Mouse (Mus musculus) E14TG2a.4 (cell line): ENCODE measurements around the gene Prph.
"Not testable (repeated sequence)": the region's sequence is repeated elsewhere in the genome, so short reads cannot be mapped to it uniquely, and the experiment has no call there.

Experiments
- H3K27me3 ChIP-seq: 2 replicates; pipeline ENCODE4 v1.6.1; 2014; ENCODE audit warnings: low read length, control low read depth; ENCODE audit not compliant: insufficient read depth
- H3K36me3 ChIP-seq: 2 replicates; pipeline ENCODE4 v1.6.1; 2014; ENCODE audit warnings: low read length, control low read depth; ENCODE audit not compliant: insufficient read depth
- H3K4me1 ChIP-seq: replicated peaks from 2 replicates; pipeline ENCODE4 v1.6.1; 2014; ENCODE audit warnings: low read depth, low read length, control low read depth
- H3K4me3 ChIP-seq: replicated peaks from 2 replicates; pipeline ENCODE4 v1.5.1; 2014; ENCODE audit warnings: mild to moderate bottlenecking, low read length
- H3K9me3 ChIP-seq: 2 replicates; pipeline ENCODE4 v1.6.1; 2014; ENCODE audit warnings: low read length, control low read depth
- CTCF ChIP-seq: conservative IDR thresholded peaks from 2 replicates; pipeline ENCODE4 v1.5.1; 2014; ENCODE audit warnings: low read length
- NANOG ChIP-seq: IDR thresholded peaks from 2 replicates; pipeline ENCODE4 v1.6.1; 2014; ENCODE audit warnings: borderline replicate concordance, low read length, mixed read lengths
- POU5F1 ChIP-seq: IDR thresholded peaks from 2 replicates; pipeline ENCODE4 v1.6.1; 2014; ENCODE audit warnings: low read length, borderline replicate concordance

The Prph gene

DNA sequence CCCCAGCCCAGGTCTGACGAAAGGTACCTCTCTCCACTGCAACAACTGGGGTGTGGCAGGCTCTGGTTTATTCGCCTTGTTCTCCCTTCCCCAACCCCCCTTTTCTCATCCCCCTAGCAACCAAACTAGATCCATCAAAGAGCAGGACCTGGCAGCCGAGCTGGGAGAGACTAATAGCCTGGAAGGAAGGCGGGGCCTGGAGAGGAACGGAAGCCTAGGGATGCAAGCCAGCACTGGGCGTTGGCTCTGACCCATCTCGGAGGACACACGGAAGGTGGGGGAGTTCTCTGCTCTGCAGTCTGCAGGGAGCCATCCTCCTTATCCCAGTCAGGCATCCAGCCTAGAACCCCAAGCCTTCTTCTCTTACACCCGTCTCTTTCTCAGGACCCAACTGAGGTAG, 1.6 kb upstream of the Prph start:
- H3K4me1 ChIP-seq: peaks cover 60% of the 10 kb centered on the region
- TF ChIP-seq NANOG (no peak), POU5F1 (no peak), CTCF (no peak)
- H3K36me3 ChIP-seq: no peaks in the 10 kb centered on the region
- H3K27me3 ChIP-seq: peaks cover 74% of the 10 kb centered on the region
- H3K4me3 ChIP-seq: peak overlapping the region; percentile 15
- H3K9me3 ChIP-seq: no peaks in the 10 kb centered on the region

DNA sequence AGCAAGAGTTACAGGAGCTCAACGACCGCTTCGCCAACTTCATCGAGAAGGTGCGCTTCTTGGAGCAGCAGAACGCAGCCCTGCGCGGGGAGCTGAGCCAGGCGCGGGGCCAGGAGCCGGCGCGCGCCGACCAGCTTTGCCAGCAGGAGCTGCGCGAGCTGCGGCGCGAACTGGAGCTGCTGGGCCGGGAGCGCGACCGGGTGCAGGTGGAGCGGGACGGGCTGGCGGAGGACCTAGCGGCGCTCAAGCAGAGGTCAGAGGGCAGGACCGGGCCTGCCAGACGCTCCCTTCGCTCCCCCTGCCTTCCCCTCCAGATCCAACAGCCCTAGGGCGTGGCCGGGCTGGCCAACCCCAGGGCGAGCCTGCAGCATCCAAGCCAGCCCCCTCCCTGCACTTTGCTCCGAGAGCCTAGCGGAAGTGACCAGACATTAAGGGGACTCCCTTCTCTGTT, 562 bp downstream of the Prph start:
- no peaks in the 10 kb centered on the region for H3K36me3 ChIP-seq

DNA sequence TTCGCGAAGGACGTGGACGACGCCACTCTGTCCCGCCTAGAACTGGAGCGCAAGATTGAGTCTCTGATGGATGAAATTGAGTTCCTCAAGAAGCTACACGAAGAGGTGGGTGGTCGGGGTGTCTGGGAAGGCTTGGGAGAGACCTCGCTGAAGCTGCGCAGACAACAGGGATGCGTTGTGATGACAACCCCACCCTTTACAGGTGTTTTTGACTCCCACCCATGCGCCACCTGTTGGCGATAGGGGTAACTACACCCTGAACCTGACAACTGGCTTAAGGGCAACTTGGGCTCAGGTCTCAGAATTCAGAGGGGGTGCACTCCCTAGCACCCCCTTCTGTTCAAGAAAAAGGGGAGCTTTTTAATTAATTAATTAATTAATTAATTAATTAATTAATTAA, 1.4 kb downstream of the Prph start:
- Histone ChIP-seq H3K27me3 (peaks cover 88% of the 10 kb centered on the region), H3K36me3 (no peaks in the 10 kb centered on the region), H3K4me3 (peak overlapping the region; percentile 79), H3K9me3 (0 out of 2 replicates have a peak, but pooled peaks cover 6% of the 10 kb centered on the region), H3K4me1 (peaks cover 50% of the 10 kb centered on the region)
- TF ChIP-seq NANOG (no peak), CTCF (peak; percentile 67), POU5F1 (no peak)

More for the DNA sequence above, 562 bp downstream of the Prph start:
- TF ChIP-seq CTCF (no peak), NANOG (no peak), POU5F1 (no peak)
- Histone ChIP-seq H3K4me3 (peak overlapping the region; percentile 79), H3K27me3 (peaks cover 88% of the 10 kb centered on the region), H3K4me1 (peaks cover 50% of the 10 kb centered on the region), H3K9me3 (0 out of 2 replicates have a peak, but pooled peaks cover 6% of the 10 kb centered on the region)

DNA sequence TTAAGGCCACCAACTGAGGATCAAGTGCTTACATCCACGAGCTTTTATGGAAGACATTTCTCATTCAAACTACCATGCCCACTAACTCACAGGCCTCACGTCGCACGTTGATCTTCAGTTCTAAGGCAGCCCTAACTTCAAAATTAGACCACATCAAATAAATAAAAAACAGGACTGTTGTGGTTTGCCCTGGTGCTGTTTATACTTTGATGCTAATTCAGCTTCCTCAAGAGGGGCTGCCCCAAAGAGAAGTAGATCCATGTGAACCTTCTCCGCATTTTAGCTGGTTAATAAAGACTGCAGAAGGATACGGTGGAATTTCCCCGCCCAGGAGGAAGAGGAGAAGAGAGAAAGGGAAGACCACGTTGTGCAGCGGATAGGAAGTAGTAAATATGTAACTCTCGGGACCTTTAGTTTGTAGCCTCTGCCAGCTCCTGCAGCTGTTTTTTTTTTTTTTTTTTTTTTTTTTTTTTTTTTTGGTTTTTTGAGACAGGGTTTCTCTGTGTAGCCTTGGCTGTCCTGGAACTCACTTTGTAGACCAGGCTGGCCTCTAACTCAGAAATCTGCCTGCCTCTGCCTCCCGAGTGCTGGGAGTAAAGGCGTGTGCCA, 10.7 kb downstream of the Prph start:
- peaks cover 30% of the 10 kb centered on the region for H3K4me1 ChIP-seq
- TF ChIP-seq POU5F1: no peak
- TF ChIP-seq CTCF: no peak
- no peak for TF ChIP-seq NANOG
- H3K36me3 ChIP-seq: no peaks in the 10 kb centered on the region
- H3K27me3 ChIP-seq: peaks cover 17% of the 10 kb centered on the region
- H3K4me3 ChIP-seq: no peak overlapping the region
- H3K9me3 ChIP-seq: no peaks in the 10 kb centered on the region

DNA sequence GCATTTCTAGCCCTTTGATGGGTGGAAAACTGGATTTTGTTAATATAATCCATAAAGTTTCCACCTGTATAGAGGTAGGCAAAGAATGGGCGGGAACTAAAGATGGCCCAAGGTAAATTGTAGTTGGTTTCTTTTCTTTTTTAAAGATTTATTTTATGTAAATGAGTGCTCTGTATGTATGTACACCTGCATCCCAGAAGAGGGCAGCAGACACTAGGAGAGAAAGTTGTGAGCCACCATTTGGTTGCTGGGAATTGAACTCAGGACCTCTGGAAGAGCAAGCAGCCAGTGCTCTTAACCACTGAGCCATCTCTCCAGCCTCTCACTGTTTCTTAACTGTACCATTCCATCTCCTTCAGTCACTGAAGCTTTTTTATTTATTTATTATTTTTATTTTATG, 17.0 kb downstream of the Prph start:
- no peaks in the 10 kb centered on the region for H3K27me3 ChIP-seq
- no peaks in the 10 kb centered on the region for H3K9me3 ChIP-seq
- H3K4me1 ChIP-seq: peaks cover 22% of the 10 kb centered on the region
- no peak overlapping the region for H3K4me3 ChIP-seq
- H3K36me3 ChIP-seq: peaks cover 12% of the 10 kb centered on the region
- TF ChIP-seq POU5F1 (no peak), CTCF (peak; percentile 37), NANOG (no peak)

DNA sequence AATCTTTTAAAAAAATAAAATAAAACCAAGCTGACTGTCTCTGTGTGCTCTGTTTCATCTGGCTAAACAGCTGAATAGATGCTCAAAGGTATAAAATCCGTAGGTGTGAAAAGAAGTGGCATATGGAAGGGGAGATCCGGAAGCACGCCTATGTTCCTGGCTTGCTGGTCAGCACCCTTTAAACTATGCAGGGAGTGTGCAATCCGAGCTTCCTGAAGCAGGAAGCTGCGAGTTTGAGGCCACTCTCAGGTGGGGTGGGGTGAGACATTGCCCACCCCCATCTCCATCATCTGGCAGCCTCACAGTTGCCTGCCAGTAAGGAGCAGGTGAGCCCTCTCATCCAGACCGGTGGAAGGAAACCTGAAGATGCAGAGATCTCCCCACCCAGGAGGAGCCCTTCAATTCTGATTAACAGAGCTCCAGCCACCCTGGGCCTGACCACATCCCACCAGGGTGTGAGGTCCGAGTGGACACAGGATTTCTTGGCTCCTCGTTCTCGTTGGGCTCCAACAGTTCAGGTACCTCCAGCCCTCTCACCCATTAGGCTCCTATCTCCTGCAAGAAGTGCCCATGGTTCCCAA, 19.1 kb downstream of the Prph start, which contains the start of gene Troap:
Gene Troap (plus strand): TSS at position 557 of the 581 bp plus-strand sequence.
- Histone ChIP-seq H3K4me3 (peak within 1 kb of the TSS; percentile 95), H3K36me3 (peaks cover 32% of the 10 kb centered on the region), H3K9me3 (no peaks in the 10 kb centered on the region), H3K27me3 (no peaks in the 10 kb centered on the region), H3K4me1 (peaks cover 22% of the 10 kb centered on the region)
- TF ChIP-seq POU5F1 (no peak), CTCF (0 out of 2 replicates have a peak, but pooled peaks have one; percentile 5), NANOG (no peak)

DNA sequence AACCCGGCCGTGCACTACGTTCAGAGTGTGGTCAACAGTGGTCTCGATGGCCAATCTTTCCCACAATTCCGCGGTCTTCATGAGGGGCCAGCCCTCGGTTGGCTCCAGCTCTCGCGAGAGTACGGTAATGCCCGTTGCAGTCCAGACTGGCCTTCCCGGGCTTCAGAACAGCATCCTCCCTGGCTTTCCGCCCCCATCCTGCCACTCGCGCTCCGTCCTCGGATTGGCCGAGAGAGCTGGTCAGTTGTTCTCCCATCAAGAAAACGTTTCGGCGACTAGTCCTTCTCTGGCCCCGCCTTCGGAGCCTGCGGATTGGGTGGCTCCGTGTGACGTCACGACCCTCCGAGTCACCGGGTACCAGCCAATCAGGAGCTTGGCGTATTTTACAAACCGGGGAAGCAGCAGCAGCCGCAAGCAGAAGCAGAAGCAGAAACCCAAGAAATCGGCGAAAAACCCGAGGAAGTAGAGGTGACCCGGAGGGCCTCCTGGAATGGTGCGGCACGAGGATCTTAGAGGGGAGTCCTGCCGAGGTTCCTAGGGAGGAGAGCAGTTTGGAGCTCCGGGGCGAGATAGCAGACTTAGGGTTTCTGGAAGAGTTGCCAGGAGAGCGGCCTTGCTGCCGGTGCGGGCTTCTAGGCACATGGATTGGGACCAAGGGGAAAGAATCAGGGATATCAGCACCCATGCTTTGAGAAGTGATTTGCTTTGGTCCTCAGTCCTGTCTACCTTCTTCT, 19.8 kb downstream of the Prph start:
- Histone ChIP-seq H3K27me3 (no peaks in the 10 kb centered on the region), H3K4me1 (peaks cover 20% of the 10 kb centered on the region), H3K4me3 (peak overlapping the region; percentile 95), H3K36me3 (peaks cover 37% of the 10 kb centered on the region), H3K9me3 (no peaks in the 10 kb centered on the region)
- TF ChIP-seq NANOG: no peak
- TF ChIP-seq CTCF: no peak
- TF ChIP-seq POU5F1: no peak

DNA sequence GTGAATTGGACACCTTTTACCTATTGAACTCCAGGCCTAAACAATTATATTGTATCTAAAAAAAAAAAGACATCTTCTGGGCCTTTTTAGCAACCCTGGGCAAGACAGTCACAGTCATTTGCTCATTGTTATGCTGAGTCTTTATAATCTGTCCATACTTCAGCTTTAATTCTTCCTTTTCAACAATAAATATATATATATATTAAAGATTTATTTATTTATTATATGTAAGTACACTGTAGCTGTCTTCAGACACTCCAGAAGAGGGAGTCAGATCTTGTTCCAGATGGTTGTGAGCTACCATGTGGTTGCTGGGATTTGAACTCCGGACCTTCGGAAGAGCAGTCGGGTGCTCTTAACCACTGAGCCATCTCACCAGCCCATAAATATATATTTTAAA, 21.0 kb downstream of the Prph start:
- H3K4me3 ChIP-seq: peak overlapping the region; percentile 95; the same call in 1 of the 2 replicates
- peaks cover 49% of the 10 kb centered on the region for H3K36me3 ChIP-seq
- peaks cover 20% of the 10 kb centered on the region for H3K4me1 ChIP-seq
- H3K9me3 ChIP-seq, H3K27me3 ChIP-seq: not testable (repeated sequence)
